12 mouse cellular contexts compared by ENCODE assay signal in the genomic region with DNA sequence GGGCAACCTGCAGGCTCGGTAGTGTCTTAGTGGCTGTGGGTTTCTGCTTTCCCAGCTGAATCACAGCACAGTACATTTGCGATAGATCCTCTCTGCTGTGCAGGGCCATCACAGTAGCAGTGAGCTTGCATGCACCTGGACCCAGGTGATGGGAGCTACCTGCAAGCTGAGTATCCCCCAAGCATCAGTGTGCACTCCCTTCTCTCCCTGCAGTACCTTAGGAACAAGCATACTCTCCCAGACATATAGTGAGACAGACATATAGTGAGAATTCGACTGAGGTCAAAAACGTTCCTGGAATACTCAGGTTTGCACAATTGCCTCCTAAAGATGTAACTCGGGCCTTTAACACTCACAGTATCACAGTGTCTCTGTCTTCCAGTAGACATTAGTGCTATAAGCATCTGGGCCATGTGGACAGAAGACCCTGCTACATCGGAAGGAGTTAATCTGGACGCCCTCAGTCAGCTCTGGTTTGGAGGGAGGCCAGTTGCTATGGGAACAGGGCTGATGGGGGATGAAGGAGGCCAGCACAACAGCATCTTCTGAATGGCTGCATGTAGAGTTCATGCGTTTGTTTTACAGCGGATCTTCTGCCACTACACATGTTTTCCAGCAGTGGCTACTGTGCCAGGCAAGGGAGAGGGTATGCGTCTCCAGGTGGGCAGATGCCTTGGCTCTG. TPM values are rescaled to one million over a fixed set of nuclear protein-coding genes. Genes with fewer than 3 reads are reported as not detected.
DNase-seq lines count a peak whose midpoint lies in the region; ATAC-seq and TF ChIP-seq lines count a peak whose summit lies in the region.
"Had no signal": no experiment of that assay in that cellular context is flagged by ENCODE, and none has a peak within 500 bp of the region (broad histone marks: within the 10 kb centered on the region; RNA-seq: fewer than 3 reads in every experiment).

No protein-coding gene starts in this region.

- peak overlapping the region; percentile 16 for H3K27ac ChIP-seq in forebrain, embryonic 14.5 days (ENCODE audit: low read depth, low read length)
- H3K27ac ChIP-seq in neural tube, embryonic 15.5 days (replicated peaks), result peak overlapping the region; percentile 74
- H3K27ac ChIP-seq in intestine, postnatal 0 days (ENCODE audit: low read depth, low read length), result no peak overlapping the region
- H3K27ac ChIP-seq in liver, postnatal 0 days (ENCODE audit: low read depth), result no peak overlapping the region
- H3K27ac ChIP-seq: heart, adult 2 months had no signal

- 48% methylated on average over 10 of the region's 10 CpGs for WGBS in forebrain, embryonic 14.5 days
- WGBS in neural tube, embryonic 15.5 days, result 37% methylated on average over 10 of the region's 10 CpGs
- 72% methylated on average over 10 of the region's 10 CpGs for WGBS in intestine, postnatal 0 days
- WGBS in liver, postnatal 0 days (ENCODE audit: insufficient replicate concordance), result 73% methylated on average over 10 of the region's 10 CpGs

- no peaks in the 10 kb centered on the region for H3K27me3 ChIP-seq in forebrain, embryonic 14.5 days (replicated peaks; ENCODE audit: control insufficient read depth, insufficient read depth, low read length)
- H3K27me3 ChIP-seq in neural tube, embryonic 15.5 days (replicated peaks), result no peaks in the 10 kb centered on the region
- H3K27me3 ChIP-seq in intestine, postnatal 0 days (replicated peaks; ENCODE audit: control insufficient read depth, insufficient read depth, low read length), result no peaks in the 10 kb centered on the region
- no peaks in the 10 kb centered on the region for H3K27me3 ChIP-seq in liver, postnatal 0 days (ENCODE audit: insufficient read depth, low read length)

- H3K4me3 ChIP-seq in forebrain, embryonic 14.5 days (ENCODE audit: low read depth, low read length), result no peak overlapping the region
- H3K4me3 ChIP-seq in neural tube, embryonic 15.5 days (replicated peaks), result no peak overlapping the region
- no peak overlapping the region for H3K4me3 ChIP-seq in intestine, postnatal 0 days (ENCODE audit: low read depth, low read length)
- no peak overlapping the region for H3K4me3 ChIP-seq in liver, postnatal 0 days (ENCODE audit: low read depth, low read length)
- H3K4me3 ChIP-seq: heart, adult 2 months; megakaryocyte, embryonic 14.5 days had no signal

- intact Hi-C loops in left cerebral cortex, postnatal 10 days (cut with DNase I), result no loop called here

- peak overlapping the region; percentile 40; the same call in 1 of the 2 replicates for H3K9ac ChIP-seq in forebrain, embryonic 14.5 days (ENCODE audit: low read length)
- H3K9ac ChIP-seq in neural tube, embryonic 15.5 days (replicated peaks), result no peak overlapping the region
- H3K9ac ChIP-seq in intestine, postnatal 0 days (ENCODE audit: low read depth, low read length), result no peak overlapping the region
- H3K9ac ChIP-seq in liver, postnatal 0 days (replicated peaks), result no peak overlapping the region

- DNase-seq in left cerebral cortex, adult 18-20 months (ENCODE audit: low spot score in 2 of 2), result peak; percentile 56 to 63
- no peak for DNase-seq in left cerebral cortex, adult 8-10 months (ENCODE audit: low spot score in 2 of 2)
- peak; percentile 82 for DNase-seq in forebrain, embryonic 14.5 days (ENCODE audit: low spot score)
- DNase-seq in left cerebral cortex, postnatal 10 days (ENCODE audit: extremely low spot score in 1 of 2, low spot score in 2 of 2), result peak; percentile 66 to 79
- DNase-seq in liver, postnatal 0 days, result no peak
- no peak for DNase-seq in urinary bladder, adult 2 months (ENCODE audit: low spot score)
- DNase-seq: heart, adult 2 months; kidney, postnatal 36 days had no signal

- H3K9me3 ChIP-seq in forebrain, embryonic 14.5 days (replicated peaks; ENCODE audit: control insufficient read depth, low read length), result no peaks in the 10 kb centered on the region
- H3K9me3 ChIP-seq in neural tube, embryonic 15.5 days (replicated peaks), result no peaks in the 10 kb centered on the region
- no peaks in the 10 kb centered on the region for H3K9me3 ChIP-seq in intestine, postnatal 0 days (ENCODE audit: control insufficient read depth)
- H3K9me3 ChIP-seq in liver, postnatal 0 days (ENCODE audit: low read length), result no peaks in the 10 kb centered on the region
- H3K9me3 ChIP-seq: G1E had no signal

- TF ChIP-seq CTCF in intestine, postnatal 0 days (IDR thresholded peaks at IDR 0.05; ENCODE audit: low read depth), result no peak
- TF ChIP-seq CTCF in liver, postnatal 0 days (IDR thresholded peaks at IDR 0.05; ENCODE audit: low read depth), result no peak

- no peak for TF ChIP-seq EP300 in liver, postnatal 0 days (IDR thresholded peaks at IDR 0.05; ENCODE audit: low read depth)

- ATAC-seq in forebrain, embryonic 14.5 days, result peak; percentile 84
- peak; percentile 91 for ATAC-seq in neural tube, embryonic 15.5 days (ENCODE audit: low FRiP score)
- ATAC-seq in intestine, postnatal 0 days, result no peak
- no peak for ATAC-seq in liver, postnatal 0 days

- no peaks in the 10 kb centered on the region for H3K36me3 ChIP-seq in forebrain, embryonic 14.5 days (ENCODE audit: control insufficient read depth, insufficient read depth, low read length)
- H3K36me3 ChIP-seq in neural tube, embryonic 15.5 days, result no peaks in the 10 kb centered on the region
- H3K36me3 ChIP-seq in intestine, postnatal 0 days (ENCODE audit: control insufficient read depth, insufficient read depth), result no peaks in the 10 kb centered on the region
- H3K36me3 ChIP-seq in liver, postnatal 0 days (replicated peaks; ENCODE audit: insufficient read depth, low read length), result no peaks in the 10 kb centered on the region
- H3K36me3 ChIP-seq: G1E had no signal

- peak overlapping the region; percentile 15; the same call in 1 of the 2 replicates for H3K4me2 ChIP-seq in forebrain, embryonic 14.5 days (ENCODE audit: low read length)
- peak overlapping the region; percentile 23 for H3K4me2 ChIP-seq in neural tube, embryonic 15.5 days
- no peak overlapping the region for H3K4me2 ChIP-seq in intestine, postnatal 0 days (replicated peaks; ENCODE audit: low read depth)
- H3K4me2 ChIP-seq in liver, postnatal 0 days (ENCODE audit: low read depth, low read length), result no peak overlapping the region

- H3K4me1 ChIP-seq in forebrain, embryonic 14.5 days (ENCODE audit: control insufficient read depth, insufficient read depth, low read length), result peaks cover 15% of the 10 kb centered on the region
- peaks cover 23% of the 10 kb centered on the region for H3K4me1 ChIP-seq in neural tube, embryonic 15.5 days
- H3K4me1 ChIP-seq in intestine, postnatal 0 days (replicated peaks; ENCODE audit: control insufficient read depth, insufficient read depth, low read length), result no peaks in the 10 kb centered on the region
- no peaks in the 10 kb centered on the region for H3K4me1 ChIP-seq in liver, postnatal 0 days (ENCODE audit: insufficient read depth)

RNA-seq across cellular contexts. Expression of gene Irf2bpl, which starts 34.5 kb away (rescaled TPM):
- 10 to 100 TPM; 91.6 to 93.6 TPM for total RNA-seq in left cerebral cortex, adult 18-20 months (2021)
- 10 to 100 TPM; 60.7 to 74.9 (median 68.5) TPM for total RNA-seq in left cerebral cortex, adult 8-10 months (2022)
- 41.4 and 56.5 TPM in 2 replicates for polyA plus RNA-seq in forebrain, embryonic 14.5 days (2014; fragmentation: Nextera tagmentation; extraction: Ambion mirVana)
- total RNA-seq in left cerebral cortex, postnatal 10 days (2021), result 10 to 100 TPM; 86.4 to 89.5 TPM
- polyA plus RNA-seq in neural tube, embryonic 15.5 days (2015; fragmentation: Nextera tagmentation; extraction: Ambion mirVana), result 53.3 and 69.9 TPM in 2 replicates
- 10.0 and 10.7 TPM in 2 replicates for polyA plus RNA-seq in intestine, postnatal 0 days (2015; fragmentation: Nextera tagmentation; extraction: Ambion mirVana)
- 5.0 and 5.3 TPM in 2 replicates for polyA plus RNA-seq in liver, postnatal 0 days (2015; fragmentation: Nextera tagmentation; extraction: Ambion mirVana)
- polyA plus RNA-seq in urinary bladder, adult 2 months (2012; rRNA removed), result 29.6 and 38.2 TPM in 2 replicates

Comparison
In these comparisons a context has a peak if more than half of its experiments do, and no peak if none do; other contexts are left out.
1. DNase-seq: peak in left cerebral cortex, adult 18-20 months (2 of 2), forebrain, embryonic 14.5 days (single experiment) and left cerebral cortex, postnatal 10 days (2 of 2); none in left cerebral cortex, adult 8-10 months (0 of 2), liver, postnatal 0 days (single experiment) and urinary bladder, adult 2 months (single experiment).
2. ATAC-seq: peak in forebrain, embryonic 14.5 days (single experiment) and neural tube, embryonic 15.5 days (single experiment); none in intestine, postnatal 0 days (single experiment) and liver, postnatal 0 days (single experiment).
3. H3K27ac ChIP-seq: peak in forebrain, embryonic 14.5 days (single experiment) and neural tube, embryonic 15.5 days (single experiment); none in intestine, postnatal 0 days (single experiment) and liver, postnatal 0 days (single experiment).
4. H3K4me2 ChIP-seq: peak in forebrain, embryonic 14.5 days (single experiment) and neural tube, embryonic 15.5 days (single experiment); none in intestine, postnatal 0 days (single experiment) and liver, postnatal 0 days (single experiment).